Mouse (Mus musculus) ES-Bruce4 (cell line): ENCODE results near the gene Rps29.
"Not testable (repeated sequence)": the region's sequence is repeated elsewhere in the genome, so short reads cannot be mapped to it uniquely, and the experiment has no call there.

Experiments used
- CTCF ChIP-seq: IDR thresholded peaks from one replicate; pipeline ENCODE4 v1.8.1; 2011; ENCODE audit warnings: low read depth, low read length
- EP300 ChIP-seq: IDR thresholded peaks from 2 replicates; pipeline ENCODE4 v1.6.1; 2011; ENCODE audit warnings: low read depth, low read length; ENCODE audit not compliant: insufficient read depth

DNA sequence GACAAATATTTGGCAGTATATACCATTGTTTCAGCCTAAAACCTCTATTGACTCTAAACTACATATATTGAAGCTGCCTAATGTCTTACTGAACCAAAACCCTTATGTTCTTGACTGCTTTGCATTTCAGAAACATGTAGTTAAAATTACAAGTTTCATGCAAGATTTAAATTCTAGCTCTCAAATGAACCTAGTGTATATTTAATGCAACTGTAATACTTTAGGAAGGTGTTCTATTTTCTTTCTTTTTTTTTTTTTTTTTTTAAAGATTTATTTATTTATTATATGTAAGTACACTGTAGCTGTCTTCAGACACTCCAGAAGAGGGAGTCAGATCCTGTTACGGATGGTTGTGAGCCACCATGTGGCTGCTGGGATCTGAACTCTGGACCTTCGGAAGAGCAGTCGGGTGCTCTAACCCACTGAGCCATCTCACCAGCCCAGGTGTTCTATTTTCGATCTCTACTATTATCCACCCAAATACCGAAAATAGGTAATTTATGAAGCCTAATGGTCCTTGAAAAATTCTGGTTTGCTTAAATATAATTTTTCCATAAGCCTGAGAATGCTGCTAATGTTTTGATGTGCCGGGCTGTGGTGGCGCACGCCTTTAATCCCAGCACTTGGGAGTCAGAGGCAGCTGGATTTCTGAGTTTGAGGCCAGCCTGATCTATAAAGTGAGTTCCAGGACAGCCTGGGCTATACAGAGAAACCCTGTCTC is 8.0 kb upstream of the Rps29 start:
- not testable (repeated sequence) for TF ChIP-seq CTCF, EP300
